Mouse (Mus musculus) brain, embryonic 14.5 days (tissue): ENCODE data around the gene Fscn2.

Source experiments
- CTCF ChIP-seq: fragments of 200-500 bp; IDR thresholded peaks from 2 replicates; pipeline ENCODE4 v1.5.1; 2012; ENCODE audit warnings: inconsistent platforms, mild to moderate bottlenecking, moderate library complexity, borderline replicate concordance; ENCODE audit not compliant: insufficient read depth, insufficient read length; ENCODE audit errors: extremely low read depth
- POLR2A ChIP-seq: fragments of 200-500 bp; IDR thresholded peaks from 2 replicates; pipeline ENCODE4 v1.6.1; 2012; ENCODE audit warnings: mild to moderate bottlenecking, inconsistent platforms, borderline replicate concordance; ENCODE audit not compliant: poor library complexity, insufficient read depth, insufficient read length, severe bottlenecking; ENCODE audit errors: extremely low read depth

- no peak for TF ChIP-seq CTCF
- no peak for TF ChIP-seq POLR2A
Measured at GRCm38 (mm10) chr11:120378031-120378610, 16.8 kb downstream of the Fscn2 start.
